Mouse (Mus musculus) heart, embryonic 14.5 days (tissue): ENCODE results near the gene Gm49318. TPM values are rescaled to one million over a fixed set of nuclear protein-coding genes. Genes with fewer than 3 reads are reported as not detected.
"Not testable (repeated sequence)": the region's sequence is repeated elsewhere in the genome, so short reads cannot be mapped to it uniquely, and the experiment has no call there.

Experiments
- ATAC-seq: fragments of 200-750 bp; cut with Nextera tagmentation; 2 replicates; pipeline ENCODE4 v1.8.0; 2017; ENCODE audit warnings: low read depth, moderate TSS enrichment; ENCODE audit not compliant: insufficient number of reproducible peaks, insufficient read depth, low FRiP score
- H3K27ac ChIP-seq, 2 experiments: fragments of 200-500 bp in 1 of 2; fragments of 300-500 bp in 1 of 2; sonication (generic) in 1 of 2; replicated peaks in 1 of 2; 2 replicates each; pipeline ENCODE4 v1.5.1; 2012 to 2014; ENCODE audit warnings: low read depth in 2 of 2, low read length in 2 of 2, control low read depth in 1 of 2, mild to moderate bottlenecking in 1 of 2, mixed read lengths in 1 of 2; ENCODE audit not compliant: control insufficient read depth in 1 of 2, insufficient read depth in 1 of 2
- H3K27me3 ChIP-seq: fragments of 300-500 bp; sonication (generic); 2 replicates; pipeline ENCODE4 v1.6.1; 2014; ENCODE audit warnings: mild to moderate bottlenecking, low read length, control low read depth; ENCODE audit not compliant: control insufficient read depth, insufficient read depth
- H3K36me3 ChIP-seq: fragments of 300-500 bp; sonication (generic); 2 replicates; pipeline ENCODE4 v1.6.1; 2014; ENCODE audit warnings: mild to moderate bottlenecking, control low read depth, low read length, mixed read lengths; ENCODE audit not compliant: control insufficient read depth, insufficient read depth
- H3K4me1 ChIP-seq, 2 experiments: fragments of 200-500 bp in 1 of 2; fragments of 300-500 bp in 1 of 2; sonication (generic) in 1 of 2; 2 replicates each; pipeline ENCODE4 v1.6.1; 2012 to 2014; ENCODE audit warnings: low read length in 2 of 2, control low read depth in 1 of 2, mixed read lengths in 1 of 2; ENCODE audit not compliant: control insufficient read depth in 2 of 2, insufficient read depth in 2 of 2
- H3K4me2 ChIP-seq: fragments of 300-500 bp; sonication (generic); 2 replicates; pipeline ENCODE4 v1.6.1; 2014; ENCODE audit warnings: mild to moderate bottlenecking, low read length
- H3K4me3 ChIP-seq, 2 experiments: fragments of 200-500 bp in 1 of 2; fragments of 300-500 bp in 1 of 2; sonication (generic) in 1 of 2; 2 replicates each; pipeline ENCODE4 v1.5.1; 2012 to 2014; ENCODE audit warnings: low read length in 2 of 2, mild to moderate bottlenecking in 2 of 2, control low read depth in 1 of 2, low read depth in 1 of 2, moderate library complexity in 1 of 2; ENCODE audit not compliant: control insufficient read depth in 1 of 2, insufficient read depth in 1 of 2
- H3K9ac ChIP-seq: fragments of 300-500 bp; sonication (generic); 2 replicates; pipeline ENCODE4 v1.6.1; 2014; ENCODE audit warnings: mild to moderate bottlenecking, low read length
- H3K9me3 ChIP-seq: fragments of 300-500 bp; sonication (generic); 2 replicates; pipeline ENCODE4 v1.6.1; 2016; ENCODE audit warnings: low read length, control low read depth; ENCODE audit not compliant: control insufficient read depth
- WGBS: fragments of 180-500 bp; shearing (Covaris S2); extraction: QIAGEN DNeasy Blood & Tissue Kit; methylation state at CpG from one replicate; pipeline ENCODE4 v1.1.7; 2014; 5-methylcytosine and 5-hydroxymethylcytosine counted together
- polyA plus RNA-seq: library from polyadenylated mRNA; unstranded; fragments of >200 nt; fragmentation: Nextera tagmentation; extraction: Ambion mirVana; gene quantifications from 2 replicates; pipeline ENCODE4 v1.2.1, GENCODE M21; 2014

The Gm49318 gene
- polyA plus RNA-seq, 1 experiment from 2014 or later, result not detected

- Histone ChIP-seq H3K27ac (peak overlapping the region; percentile 73 to 80), H3K4me2 (peak overlapping the region; percentile 85), H3K27me3 (no peaks in the 10 kb centered on the region), H3K9me3 (no peaks in the 10 kb centered on the region), H3K4me3 (peak overlapping the region; percentile 80 to 84), H3K9ac (peak overlapping the region; percentile 87), H3K4me1 (peaks cover 4 to 12% of the 10 kb centered on the region in 2 experiments), H3K36me3 (peaks cover 9% of the 10 kb centered on the region; the same call in 1 of the 2 replicates)
- ATAC-seq, result no peak
- WGBS, result 70% methylated on average over 6 of the region's 6 CpGs
Measured at GRCm38 (mm10) chr9:22086012-22086411, 15.0 kb upstream of the Gm49318 start.

- under 1% methylated on average over 48 of the region's 48 CpGs for WGBS
- Histone ChIP-seq H3K4me1 (peaks cover 4 to 12% of the 10 kb centered on the region in 2 experiments), H3K4me3 (peak within 1 kb of the TSS; percentile 80 to 84), H3K4me2 (peak within 1 kb of the TSS; percentile 85), H3K27ac (peak within 1 kb of the TSS; percentile 73 to 80), H3K27me3 (no peaks in the 10 kb centered on the region), H3K36me3 (peaks cover 11% of the 10 kb centered on the region), H3K9ac (peak within 1 kb of the TSS; percentile 87), H3K9me3 (no peaks in the 10 kb centered on the region)
- ATAC-seq, result peak; percentile 97
Measured at GRCm38 (mm10) chr9:22085022-22085834, 14.2 kb upstream of the Gm49318 start, which contains the start of gene Ecsit. Ecsit (minus strand) TSS chr9:22085438.

- Histone ChIP-seq H3K4me3 (peak overlapping the region; percentile 80 to 84), H3K4me1 (peaks cover 4 to 9% of the 10 kb centered on the region in 2 experiments), H3K36me3 (peaks cover 17% of the 10 kb centered on the region), H3K27ac (peak overlapping the region; percentile 36 to 73; a peak in 2 of 4 replicates), H3K4me2 (peak overlapping the region; percentile 85), H3K27me3 (no peaks in the 10 kb centered on the region), H3K9me3 (no peaks in the 10 kb centered on the region), H3K9ac (peak overlapping the region; percentile 87)
- 37% methylated on average over 4 of the region's 4 CpGs for WGBS
- no peak; the same call in 1 of the 2 replicates for ATAC-seq
Measured at GRCm38 (mm10) chr9:22084667-22085021, 13.6 kb upstream of the Gm49318 start.

GRCm38 (mm10) chr9:22076223-22076622 lies 5.2 kb upstream of the Gm49318 start:
- ATAC-seq, result no peak
- Histone ChIP-seq H3K4me2 (no peak overlapping the region), H3K9ac (no peak overlapping the region), H3K4me1 (no peaks in the 10 kb centered on the region), H3K9me3 (no peaks in the 10 kb centered on the region), H3K27ac (no peak overlapping the region), H3K4me3 (no peak overlapping the region), H3K36me3 (peaks cover 61% of the 10 kb centered on the region), H3K27me3 (no peaks in the 10 kb centered on the region)
- 89% methylated on average over 23 of the region's 23 CpGs for WGBS

- H3K36me3 ChIP-seq, result peaks cover 61% of the 10 kb centered on the region
- H3K4me1 ChIP-seq, H3K9ac ChIP-seq, H3K4me3 ChIP-seq, H3K27ac ChIP-seq, H3K27me3 ChIP-seq, H3K9me3 ChIP-seq, H3K4me2 ChIP-seq, ATAC-seq: not testable (repeated sequence)
- 52% methylated on average over 4 of the region's 5 CpGs for WGBS
Measured at GRCm38 (mm10) chr9:22075778-22076177, 4.7 kb upstream of the Gm49318 start.

GRCm38 (mm10) chr9:22072276-22072675 lies 1.2 kb upstream of the Gm49318 start:
- H3K27me3 ChIP-seq, result no peaks in the 10 kb centered on the region
- H3K9ac ChIP-seq, result no peak overlapping the region
- no peak for ATAC-seq
- no peaks in the 10 kb centered on the region for H3K9me3 ChIP-seq
- no peak overlapping the region for H3K4me2 ChIP-seq
- peaks cover 3 to 11% of the 10 kb centered on the region in 2 experiments; a peak in 2 of 4 replicates for H3K4me1 ChIP-seq
- H3K27ac ChIP-seq, result no peak overlapping the region
- peaks cover 61% of the 10 kb centered on the region for H3K36me3 ChIP-seq
- no peak overlapping the region for H3K4me3 ChIP-seq
- WGBS, result 85% methylated on average over 4 of the region's 4 CpGs

- ATAC-seq, result no peak
- H3K27me3 ChIP-seq, result no peaks in the 10 kb centered on the region
- H3K27ac ChIP-seq, result peak overlapping the region; percentile 68 to 95
- peaks cover 58% of the 10 kb centered on the region for H3K36me3 ChIP-seq
- H3K9me3 ChIP-seq, result no peaks in the 10 kb centered on the region
- peak overlapping the region; percentile 57 for H3K4me2 ChIP-seq
- 56% methylated on average over 4 of the region's 4 CpGs for WGBS
- peak overlapping the region; percentile 79 for H3K9ac ChIP-seq
- peaks cover 3 to 11% of the 10 kb centered on the region in 2 experiments; a peak in 2 of 4 replicates for H3K4me1 ChIP-seq
- H3K4me3 ChIP-seq, result peak overlapping the region; percentile 50 to 58
Measured at GRCm38 (mm10) chr9:22069881-22070553, 1.0 kb downstream of the Gm49318 start.
